Mouse (Mus musculus) olfactory bulb, adult 2 months (tissue): ENCODE results near the gene Coq5.

Experiments
- CTCF ChIP-seq: fragments of 200-500 bp; IDR thresholded peaks from 2 replicates; pipeline ENCODE4 v1.5.1; 2012; ENCODE audit warnings: low read depth, mild to moderate bottlenecking, low read length, moderate library complexity; ENCODE audit not compliant: insufficient read depth
- POLR2A ChIP-seq: fragments of 200-500 bp; IDR thresholded peaks from 2 replicates; pipeline ENCODE4 v1.6.1; 2012; ENCODE audit warnings: mild to moderate bottlenecking, low read depth, low read length, moderate library complexity; ENCODE audit not compliant: insufficient read depth

- TF ChIP-seq CTCF (no peak), POLR2A (no peak)
Measured at GRCm38 (mm10) chr5:115232516-115232915, 47.0 kb upstream of the Coq5 start.
